Mouse (Mus musculus) liver, adult 2 months (tissue): Measurements from ENCODE around the gene Bcl2. TPM values are rescaled to one million over a fixed set of nuclear protein-coding genes. Genes with fewer than 3 reads are reported as not detected.

ENCODE experiments used
- DNase-seq: peaks from one replicate; pipeline ENCODE4 v3.0.0-alpha.2; 2011; ENCODE audit warnings: low read depth, low spot score; ENCODE audit errors: extremely low read depth
- H3K27ac ChIP-seq: fragments of 200-500 bp; replicated peaks from 2 replicates; pipeline ENCODE4 v1.5.1; 2012; ENCODE audit warnings: low read depth, mild to moderate bottlenecking, control low read depth, inconsistent platforms, low read length; ENCODE audit not compliant: insufficient read depth
- H3K27me3 ChIP-seq: fragments of 200-500 bp; 2 replicates; pipeline ENCODE4 v1.6.1; 2012; ENCODE audit warnings: mild to moderate bottlenecking, moderate library complexity, low read length, inconsistent platforms; ENCODE audit not compliant: control insufficient read depth, insufficient read depth
- H3K36me3 ChIP-seq: fragments of 200-500 bp; 2 replicates; pipeline ENCODE4 v1.6.1; 2012; ENCODE audit warnings: low read length, inconsistent platforms; ENCODE audit not compliant: control insufficient read depth, insufficient read depth
- H3K4me1 ChIP-seq: fragments of 200-500 bp; 2 replicates; pipeline ENCODE4 v1.6.1; 2011; ENCODE audit warnings: low read length; ENCODE audit not compliant: control insufficient read depth, insufficient read depth
- H3K4me3 ChIP-seq: fragments of 200-500 bp; 2 replicates; pipeline ENCODE4 v1.5.1; 2011; ENCODE audit warnings: low read depth, mild to moderate bottlenecking, control low read depth, low read length, moderate library complexity; ENCODE audit not compliant: insufficient read depth
- H3K79me2 ChIP-seq: fragments of 200-500 bp; 2 replicates; pipeline ENCODE4 v1.6.1; 2012; ENCODE audit warnings: inconsistent platforms, mild to moderate bottlenecking, low read length, moderate library complexity; ENCODE audit not compliant: control insufficient read depth, insufficient read depth
- H3K9ac ChIP-seq: fragments of 200-500 bp; 2 replicates; pipeline ENCODE4 v1.6.1; 2012; ENCODE audit warnings: low read depth, mild to moderate bottlenecking, control low read depth, inconsistent platforms, low read length
- CTCF ChIP-seq: fragments of 200-500 bp; IDR thresholded peaks from 2 replicates; pipeline ENCODE4 v1.5.1; 2011; ENCODE audit warnings: low read depth, low read length, control low read depth
- POLR2A ChIP-seq: fragments of 200-500 bp; IDR thresholded peaks from 2 replicates; pipeline ENCODE4 v1.6.1; 2011; ENCODE audit warnings: low read length, control low read depth; ENCODE audit not compliant: insufficient read depth; ENCODE audit errors: extremely low read depth
- WGBS: fragments of 180-500 bp; shearing (Covaris S2); methylation state at CpG from one replicate; pipeline ENCODE4 v1.1.7; 2018; 5-methylcytosine and 5-hydroxymethylcytosine counted together
- polyA plus RNA-seq: library from polyadenylated mRNA; depleted of rRNA; stranded (reverse); fragments of >200 nt; gene quantifications from 2 replicates; pipeline ENCODE4 v1.2.3, GENCODE M21; 2012
- total RNA-seq: library from RNA; depleted of rRNA; stranded (reverse); fragments of >200 nt; gene quantifications from 2 replicates; pipeline ENCODE4 v1.2.3, GENCODE M21; 2014

The Bcl2 gene
- total and polyA plus RNA-seq, 2 experiments: 0.26 to 1.5 TPM

DNA sequence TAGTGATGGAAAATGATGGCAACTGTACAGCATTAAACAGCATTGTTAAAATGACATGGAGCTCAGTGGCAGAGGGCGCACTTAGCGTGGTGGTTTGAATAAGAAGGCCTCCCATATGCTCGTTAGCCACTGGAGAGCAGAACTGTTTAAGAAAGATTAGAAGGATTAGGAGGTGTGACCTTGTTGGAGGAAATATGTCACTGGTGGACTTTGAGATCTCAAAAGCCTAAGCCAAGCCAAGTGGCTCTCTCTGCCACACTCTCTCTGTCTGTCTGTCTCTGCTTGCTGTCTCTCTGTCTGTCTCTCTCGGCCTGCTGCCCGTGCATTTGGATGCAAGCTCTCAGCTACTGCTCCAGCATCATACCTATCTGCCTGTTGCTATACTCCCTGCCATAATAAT is 17.6 kb downstream of the Bcl2 start:
- no peak for TF ChIP-seq CTCF
- TF ChIP-seq POLR2A: no peak
- 97% methylated on average over 5 of the region's 5 CpGs for WGBS

DNA sequence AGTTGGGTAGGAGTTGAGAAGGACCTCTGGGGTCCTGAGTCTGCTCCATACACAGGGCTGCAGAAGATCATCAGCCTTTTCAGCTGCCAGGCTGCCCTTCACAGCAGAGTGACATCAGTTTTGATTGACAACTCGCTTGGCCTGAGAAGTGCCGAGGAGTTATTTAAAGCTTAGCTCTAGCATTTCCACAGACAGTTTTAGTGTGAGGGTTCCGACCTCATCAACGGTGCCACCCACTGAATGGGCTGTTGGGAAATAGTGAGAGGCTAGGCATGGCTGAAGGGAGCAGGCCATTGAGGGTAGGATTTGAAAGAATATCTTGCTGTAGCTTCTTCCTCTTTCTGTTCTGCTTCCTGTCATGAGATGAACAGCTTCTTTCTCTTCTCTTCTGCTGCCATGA is 18.4 kb downstream of the Bcl2 start:
- Histone ChIP-seq H3K27ac (no peak overlapping the region), H3K27me3 (no peaks in the 10 kb centered on the region)
- TF ChIP-seq CTCF (no peak), POLR2A (no peak)

More for the DNA sequence above, 17.6 kb downstream of the Bcl2 start:
- Histone ChIP-seq H3K36me3 (no peaks in the 10 kb centered on the region), H3K4me3 (no peak overlapping the region), H3K4me1 (no peaks in the 10 kb centered on the region), H3K79me2 (no peaks in the 10 kb centered on the region), H3K27me3 (no peaks in the 10 kb centered on the region), H3K9ac (no peak overlapping the region), H3K27ac (no peak overlapping the region)
- no peak for DNase-seq

GRCm38 (mm10) chr1:106694316-106694715 is 19.8 kb downstream of the Bcl2 start:
- 78% methylated on average over 6 of the region's 6 CpGs for WGBS
- Histone ChIP-seq H3K9ac (no peak overlapping the region), H3K27me3 (no peaks in the 10 kb centered on the region), H3K36me3 (no peaks in the 10 kb centered on the region), H3K79me2 (no peaks in the 10 kb centered on the region), H3K4me1 (no peaks in the 10 kb centered on the region), H3K27ac (no peak overlapping the region), H3K4me3 (no peak overlapping the region)
- no peak for TF ChIP-seq CTCF
- TF ChIP-seq POLR2A: no peak
- no peak for DNase-seq

More for the DNA sequence above, 18.4 kb downstream of the Bcl2 start:
- no peak for DNase-seq
- Histone ChIP-seq H3K4me1 (no peaks in the 10 kb centered on the region), H3K9ac (no peak overlapping the region), H3K36me3 (no peaks in the 10 kb centered on the region), H3K79me2 (no peaks in the 10 kb centered on the region), H3K4me3 (no peak overlapping the region)
- 85% methylated on average over 4 of the region's 4 CpGs for WGBS

GRCm38 (mm10) chr1:106692599-106692998 is 21.5 kb downstream of the Bcl2 start:
- Histone ChIP-seq H3K4me1 (no peaks in the 10 kb centered on the region; the same call in 1 of the 2 replicates), H3K27me3 (no peaks in the 10 kb centered on the region), H3K27ac (no peak overlapping the region), H3K9ac (no peak overlapping the region), H3K36me3 (no peaks in the 10 kb centered on the region), H3K79me2 (no peaks in the 10 kb centered on the region), H3K4me3 (no peak overlapping the region)
- TF ChIP-seq CTCF: no peak
- TF ChIP-seq POLR2A: no peak
- DNase-seq: no peak

DNA sequence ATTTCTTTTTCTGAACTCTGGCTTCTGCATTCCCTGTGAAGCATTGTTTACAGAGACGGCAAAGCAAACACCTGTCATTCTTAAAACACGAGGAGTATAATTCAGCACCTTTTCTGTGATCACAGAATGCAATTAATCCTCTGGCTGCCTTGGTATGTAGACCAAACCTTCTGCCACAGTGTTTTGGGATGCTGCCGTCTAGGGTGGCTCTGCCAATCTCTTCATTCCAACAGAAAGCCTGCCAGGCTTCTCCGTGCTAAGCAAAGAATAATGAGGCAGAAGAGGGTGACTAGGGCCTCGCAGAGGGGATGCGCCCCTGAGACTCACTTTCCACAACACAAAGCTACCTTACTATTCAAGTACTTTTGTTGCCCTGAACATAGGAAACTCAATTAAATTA is 23.2 kb downstream of the Bcl2 start:
- no peaks in the 10 kb centered on the region for H3K36me3 ChIP-seq
- DNase-seq: no peak
- H3K4me3 ChIP-seq: no peak overlapping the region
- H3K79me2 ChIP-seq: no peaks in the 10 kb centered on the region
- H3K4me1 ChIP-seq: no peaks in the 10 kb centered on the region; the same call in 1 of the 2 replicates
- H3K27ac ChIP-seq: no peak overlapping the region
- TF ChIP-seq CTCF (no peak), POLR2A (no peak)
- WGBS: 73% methylated on average over 6 of the region's 6 CpGs
- no peaks in the 10 kb centered on the region for H3K27me3 ChIP-seq
- H3K9ac ChIP-seq: no peak overlapping the region

- Histone ChIP-seq H3K36me3 (no peaks in the 10 kb centered on the region), H3K9ac (no peak overlapping the region), H3K27ac (no peak overlapping the region), H3K4me3 (no peak overlapping the region), H3K79me2 (no peaks in the 10 kb centered on the region), H3K4me1 (no peaks in the 10 kb centered on the region; the same call in 1 of the 2 replicates), H3K27me3 (no peaks in the 10 kb centered on the region)
- TF ChIP-seq POLR2A (no peak), CTCF (no peak)
- DNase-seq: no peak
- 65% methylated on average over 5 of the region's 5 CpGs for WGBS
Measured at GRCm38 (mm10) chr1:106688161-106688516, 25.9 kb downstream of the Bcl2 start.
